Mouse (Mus musculus) bone marrow macrophage, adult 2 months (primary cell): Measurements from ENCODE around the gene Intu.

Experiments used
- CTCF ChIP-seq: IDR thresholded peaks from 2 replicates; pipeline ENCODE4 v1.5.1; 2012; ENCODE audit warnings: low read depth, mild to moderate bottlenecking, low read length, moderate library complexity
- POLR2A ChIP-seq: IDR thresholded peaks from 2 replicates; pipeline ENCODE4 v1.6.1; 2012; ENCODE audit warnings: mild to moderate bottlenecking, low read depth, low read length, borderline replicate concordance

- TF ChIP-seq CTCF (no peak), POLR2A (no peak)
These were observed 162.3 kb downstream of the Intu start for GRCm38 (mm10) chr3:40693435-40693834.
